Mouse (Mus musculus) lung, embryonic 15.5 days (tissue): Measurements from ENCODE around the gene Senp5. TPM values are rescaled to one million over a fixed set of nuclear protein-coding genes. Genes with fewer than 3 reads are reported as not detected.

ENCODE experiments used
- ATAC-seq: fragments of 200-750 bp; cut with Nextera tagmentation; 2 replicates; pipeline ENCODE4 v1.8.0; 2017; ENCODE audit warnings: moderate number of reproducible peaks, borderline replicate concordance; ENCODE audit not compliant: low FRiP score, low TSS enrichment; ENCODE audit errors: extremely low read depth
- H3K27ac ChIP-seq: fragments of 300-500 bp; sonication (generic); 2 replicates; pipeline ENCODE4 v1.5.1; 2015; ENCODE audit warnings: moderate library complexity, mild to moderate bottlenecking, inconsistent platforms
- H3K27me3 ChIP-seq: fragments of 300-500 bp; sonication (generic); 2 replicates; pipeline ENCODE4 v1.6.1; 2015; ENCODE audit warnings: inconsistent platforms
- H3K36me3 ChIP-seq: fragments of 300-500 bp; sonication (generic); 2 replicates; pipeline ENCODE4 v1.6.1; 2015; ENCODE audit warnings: inconsistent platforms
- H3K4me1 ChIP-seq: fragments of 300-500 bp; sonication (generic); 2 replicates; pipeline ENCODE4 v1.6.1; 2015; ENCODE audit warnings: inconsistent platforms
- H3K4me2 ChIP-seq: fragments of 300-500 bp; sonication (generic); 2 replicates; pipeline ENCODE4 v1.6.1; 2015; ENCODE audit warnings: inconsistent platforms, mild to moderate bottlenecking, moderate library complexity
- H3K4me3 ChIP-seq: fragments of 300-500 bp; sonication (generic); 2 replicates; pipeline ENCODE4 v1.5.1; 2015; ENCODE audit warnings: mild to moderate bottlenecking, inconsistent platforms
- H3K9ac ChIP-seq: fragments of 300-500 bp; sonication (generic); 2 replicates; pipeline ENCODE4 v1.6.1; 2015; ENCODE audit warnings: inconsistent platforms
- H3K9me3 ChIP-seq: fragments of 300-500 bp; sonication (generic); 2 replicates; pipeline ENCODE4 v1.6.1; 2016; ENCODE audit warnings: inconsistent platforms
- WGBS: fragments of 180-500 bp; shearing (Covaris S2); methylation state at CpG from one replicate; pipeline ENCODE4 v1.1.7; 2015; 5-methylcytosine and 5-hydroxymethylcytosine counted together
- microRNA-seq: library from miRNA; unstranded; fragments of <30 nt; microRNA quantifications from one replicate; pipeline ENCODE4, GENCODE M21; 2016
- polyA plus RNA-seq: library from polyadenylated mRNA; unstranded; fragments of >200 nt; fragmentation: Nextera tagmentation; extraction: Ambion mirVana; gene quantifications from 2 replicates; pipeline ENCODE4 v1.2.1, GENCODE M21; 2015

Gene Senp5
- polyA plus RNA-seq, 1 experiment from 2014 or later: 13.5 TPM

- Histone ChIP-seq H3K36me3 (no peaks in the 10 kb centered on the region), H3K4me1 (no peaks in the 10 kb centered on the region), H3K27ac (no peak overlapping the region), H3K9ac (no peak overlapping the region), H3K4me3 (no peak overlapping the region), H3K4me2 (no peak overlapping the region), H3K27me3 (no peaks in the 10 kb centered on the region), H3K9me3 (no peaks in the 10 kb centered on the region)
- WGBS: 78% methylated on average over 6 of the region's 6 CpGs
- no peak for ATAC-seq
Measured at GRCm38 (mm10) chr16:31924368-31924767, 78.7 kb downstream of the Senp5 start.

GRCm38 (mm10) chr16:31918248-31918724 is 84.8 kb downstream of the Senp5 start:
- Histone ChIP-seq H3K9me3 (no peaks in the 10 kb centered on the region), H3K4me3 (no peak overlapping the region; the same call in 1 of the 2 replicates), H3K9ac (peak overlapping the region; percentile 29; the same call in 1 of the 2 replicates), H3K36me3 (no peaks in the 10 kb centered on the region), H3K4me1 (peaks cover 4% of the 10 kb centered on the region; the same call in 1 of the 2 replicates), H3K27ac (no peak overlapping the region), H3K4me2 (peak overlapping the region; percentile 44), H3K27me3 (no peaks in the 10 kb centered on the region)
- 3% methylated on average over 14 of the region's 14 CpGs for WGBS
- peak; percentile 42; the same call in 1 of the 2 replicates for ATAC-seq

DNA sequence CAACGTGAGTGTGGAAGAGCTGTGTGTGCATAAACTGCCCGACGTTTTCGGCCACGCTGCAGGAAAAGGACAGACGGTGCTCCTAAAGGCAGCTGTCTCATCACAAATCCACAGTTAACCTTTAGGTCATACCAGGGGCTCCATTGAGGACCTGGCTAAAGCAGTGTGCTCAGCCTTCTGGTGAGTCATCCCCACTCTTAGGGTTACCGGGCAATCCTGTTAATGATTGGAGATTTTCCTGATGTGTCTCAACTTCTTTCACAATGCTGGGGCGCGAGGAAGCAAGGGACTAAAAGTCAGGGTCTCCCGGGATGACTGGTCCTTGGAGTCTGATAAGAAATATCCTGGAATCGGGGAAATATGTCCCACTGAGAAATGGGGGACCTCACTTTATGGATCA is 85.3 kb downstream of the Senp5 start:
- no peak for ATAC-seq
- Histone ChIP-seq H3K27me3 (no peaks in the 10 kb centered on the region), H3K4me3 (no peak overlapping the region), H3K4me2 (peak overlapping the region; percentile 44), H3K9me3 (no peaks in the 10 kb centered on the region), H3K9ac (0 out of 2 replicates have a peak overlapping the region, but pooled peaks have one; percentile 29), H3K27ac (no peak overlapping the region), H3K36me3 (no peaks in the 10 kb centered on the region), H3K4me1 (peaks cover 4% of the 10 kb centered on the region; the same call in 1 of the 2 replicates)
- 46% methylated on average over 11 of the region's 11 CpGs for WGBS

- no peaks in the 10 kb centered on the region for H3K36me3 ChIP-seq
- ATAC-seq: no peak
- H3K9me3 ChIP-seq: no peaks in the 10 kb centered on the region
- H3K4me1 ChIP-seq: peaks cover 10% of the 10 kb centered on the region; the same call in 1 of the 2 replicates
- no peak overlapping the region for H3K4me2 ChIP-seq
- peaks cover 9% of the 10 kb centered on the region for H3K27me3 ChIP-seq
- WGBS: 41% methylated on average over 10 of the region's 10 CpGs
- H3K4me3 ChIP-seq: no peak overlapping the region
- no peak overlapping the region for H3K9ac ChIP-seq
- no peak overlapping the region for H3K27ac ChIP-seq
Measured at GRCm38 (mm10) chr16:31910281-31910847, 92.7 kb downstream of the Senp5 start.

Small RNAs within 50 kb of the gene (microRNA-seq; reads per million reads assigned to microRNA genes)
- gene Gm26269: not detected

Other genes starting within 250 kb of the Senp5 start
- gene Meltf, start 124.5 kb downstream of the Senp5 start, polyA plus RNA-seq: 0.11 TPM in 1 of 2 replicates, not detected in the other
- gene Pigz, start 69.4 kb downstream of the Senp5 start, polyA plus RNA-seq: 0.40 and 0.71 TPM in 2 replicates
- 75.7 and 77.3 TPM in 2 replicates for gene 0610012G03Rik, start 54.8 kb downstream of the Senp5 start, polyA plus RNA-seq
- 114 TPM in 2 replicates for gene Ncbp2, start 54.8 kb downstream of the Senp5 start, polyA plus RNA-seq
- 33.2 and 35.7 TPM in 2 replicates for gene Pak2, start 76.1 kb upstream of the Senp5 start, polyA plus RNA-seq
- gene Pigx, start 96.5 kb upstream of the Senp5 start, polyA plus RNA-seq: 88.9 and 95.6 TPM in 2 replicates
- gene Cep19, start 96.5 kb upstream of the Senp5 start, polyA plus RNA-seq: 29.8 and 30.3 TPM in 2 replicates
- gene Nrros, start 162.3 kb upstream of the Senp5 start, polyA plus RNA-seq: 39.6 and 45.8 TPM in 2 replicates
- 0.20 and 0.36 TPM in 2 replicates for gene Bex6, start 176.5 kb upstream of the Senp5 start, polyA plus RNA-seq
- gene Fbxo45, start 243.9 kb upstream of the Senp5 start, polyA plus RNA-seq: 16.6 and 17.2 TPM in 2 replicates
- gene Wdr53, start 243.9 kb upstream of the Senp5 start, polyA plus RNA-seq: 19.5 TPM in 2 replicates